Comparison of ENCODE assay signal across 13 mouse cellular contexts in the genomic region with DNA sequence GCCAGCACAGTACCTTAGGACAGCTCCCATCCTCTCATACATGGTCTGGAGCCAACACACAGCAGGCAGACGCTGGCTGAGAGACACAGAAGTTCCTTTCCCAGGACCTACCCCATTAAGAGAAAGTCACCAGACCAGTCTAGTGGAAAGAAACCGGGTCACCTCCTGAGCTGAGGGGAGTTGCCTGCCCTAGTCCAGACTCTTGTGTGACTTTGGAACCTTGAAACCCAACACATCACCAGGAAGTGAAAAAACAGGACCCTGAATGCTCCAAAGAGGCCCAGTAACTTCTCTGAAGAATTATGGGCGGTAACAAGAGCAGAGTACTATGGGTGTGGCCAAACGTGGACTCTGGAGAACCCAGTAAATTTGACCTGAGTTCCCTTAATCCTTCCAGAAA. TPM values are rescaled to one million over a fixed set of nuclear protein-coding genes. Genes with fewer than 3 reads are reported as not detected.
A peak's percentile ranks its signal among the peaks of the same experiment; 100 is the strongest.
DNase-seq lines count a peak whose midpoint lies in the region; ATAC-seq lines count a peak whose summit lies in the region.
"Had no signal": no experiment of that assay in that cellular context is flagged by ENCODE, and none has a peak within 500 bp of the region (broad histone marks: within the 10 kb centered on the region; RNA-seq: fewer than 3 reads in every experiment).

No protein-coding gene starts in this region.

- H3K9ac ChIP-seq in heart, embryonic 14.5 days (ENCODE audit: low read length), result no peak overlapping the region
- H3K9ac ChIP-seq in liver, embryonic 12.5 days, result peak overlapping the region; percentile 55; the same call in 1 of the 2 replicates

- no peak for ATAC-seq in heart, embryonic 14.5 days (ENCODE audit: insufficient number of reproducible peaks, insufficient read depth, low FRiP score, low read depth)
- no peak for ATAC-seq in liver, embryonic 12.5 days

- H3K4me2 ChIP-seq in heart, embryonic 14.5 days (ENCODE audit: low read length), result peak overlapping the region; percentile 95; the same call in 1 of the 2 replicates
- peak overlapping the region; percentile 80 for H3K4me2 ChIP-seq in liver, embryonic 12.5 days

- intact Hi-C loops in heart, postnatal 14 days (cut with DNase I), result loop anchor here (10.0 kb wide), 1 partner anchor 156 kb away; a partner anchor contains a TSS

- peaks cover 2% of the 10 kb centered on the region; the same call in 1 of the 2 replicates for H3K36me3 ChIP-seq in heart, embryonic 14.5 days (ENCODE audit: control insufficient read depth, insufficient read depth, low read length)
- peaks cover 1% of the 10 kb centered on the region; the same call in 1 of the 2 replicates for H3K36me3 ChIP-seq in liver, embryonic 12.5 days

- H3K4me3 ChIP-seq in heart, embryonic 14.5 days (ENCODE audit: control insufficient read depth in 1 of 2, insufficient read depth in 1 of 2, low read depth in 1 of 2, low read length in 2 of 2), result no peak overlapping the region
- H3K4me3 ChIP-seq in liver, embryonic 12.5 days, result peak overlapping the region; percentile 62

- whole genome bisulfite sequencing in heart, embryonic 14.5 days, result 50% methylated on average over 4 of the region's 4 CpGs
- WGBS in liver, embryonic 12.5 days (ENCODE audit: insufficient replicate concordance), result 38% methylated on average over 4 of the region's 4 CpGs

- DNase-seq in heart, postnatal 14 days, result no peak
- DNase-seq in urinary bladder, postnatal 25 days (ENCODE audit: low spot score), result peak; percentile 21
- DNase-seq in urinary bladder, postnatal 10 days (ENCODE audit: low spot score), result no peak
- DNase-seq in adrenal gland, postnatal 4 days (ENCODE audit: low spot score in 2 of 2), result no peak
- no peak for DNase-seq in cerebellum, adult 8-10 months
- no peak for DNase-seq in layer of hippocampus, adult 9-10 months (ENCODE audit: low spot score)
- DNase-seq: adrenal gland, adult 8-10 months; cerebellum, adult 9-11 months; gastrocnemius, postnatal 25 days had no signal

- H3K9me3 ChIP-seq in heart, embryonic 14.5 days (ENCODE audit: control insufficient read depth, low read length), result no peaks in the 10 kb centered on the region
- H3K9me3 ChIP-seq in liver, embryonic 12.5 days (replicated peaks), result no peaks in the 10 kb centered on the region
- H3K9me3 ChIP-seq: hindbrain, embryonic 15.5 days had no signal

- H3K27me3 ChIP-seq in heart, embryonic 14.5 days (ENCODE audit: control insufficient read depth, insufficient read depth, low read length), result peaks cover 35% of the 10 kb centered on the region
- peaks cover 60% of the 10 kb centered on the region for H3K27me3 ChIP-seq in liver, embryonic 12.5 days (replicated peaks)

- H3K4me1 ChIP-seq in heart, embryonic 14.5 days (ENCODE audit: control insufficient read depth in 2 of 2, insufficient read depth in 2 of 2, low read length in 2 of 2), result peaks cover 8 to 11% of the 10 kb centered on the region in 2 experiments; a peak in 3 of 4 replicates
- peaks cover 38% of the 10 kb centered on the region for H3K4me1 ChIP-seq in liver, embryonic 12.5 days

- no peak overlapping the region for H3K27ac ChIP-seq in heart, embryonic 14.5 days (replicated peaks in 1 of 2; ENCODE audit: control insufficient read depth in 1 of 2, insufficient read depth in 1 of 2, low read depth in 2 of 2, low read length in 2 of 2)
- no peak overlapping the region for H3K27ac ChIP-seq in liver, embryonic 12.5 days
- H3K27ac ChIP-seq: hindbrain, embryonic 15.5 days had no signal

RNA-seq across cellular contexts. Expression of a gene that starts 3.4 kb away (rescaled TPM):
- polyA plus RNA-seq in heart, embryonic 14.5 days (2014; fragmentation: Nextera tagmentation; extraction: Ambion mirVana), result 0.40 and 1.4 TPM in 2 replicates
- total RNA-seq in heart, postnatal 14 days (2021), result 1 to 10 TPM; 1.9 TPM
- polyA plus RNA-seq in liver, embryonic 12.5 days (2016; fragmentation: Nextera tagmentation; extraction: Ambion mirVana), result 0.21 and 0.81 TPM in 2 replicates
- total RNA-seq in adrenal gland, postnatal 4 days (2021), result 1 to 10 TPM; 3.7 to 4.3 TPM

RNA-seq across cellular contexts. Expression of a gene that starts 14.5 kb away (rescaled TPM):
- polyA plus RNA-seq in heart, embryonic 14.5 days (2014; fragmentation: Nextera tagmentation; extraction: Ambion mirVana), result 11.2 and 12.5 TPM in 2 replicates
- total RNA-seq in heart, postnatal 14 days (2021), result 1 to 10 TPM; 7.7 to 8.6 TPM
- polyA plus RNA-seq in liver, embryonic 12.5 days (2016; fragmentation: Nextera tagmentation; extraction: Ambion mirVana), result 15.2 and 16.2 TPM in 2 replicates
- 10 to 100 TPM; 13.7 to 16.6 TPM for total RNA-seq in adrenal gland, postnatal 4 days (2021)

RNA-seq across cellular contexts. Expression of a gene that starts 24.1 kb away (rescaled TPM):
- polyA plus RNA-seq in heart, embryonic 14.5 days (2014; fragmentation: Nextera tagmentation; extraction: Ambion mirVana), result 5.4 and 6.1 TPM in 2 replicates
- total RNA-seq in heart, postnatal 14 days (2021), result 1 to 10 TPM; 4.2 to 4.9 TPM
- polyA plus RNA-seq in liver, embryonic 12.5 days (2016; fragmentation: Nextera tagmentation; extraction: Ambion mirVana), result 7.8 and 8.9 TPM in 2 replicates
- total RNA-seq in adrenal gland, postnatal 4 days (2021), result 10 to 100 TPM; 10.4 to 14.5 TPM

RNA-seq across cellular contexts. Expression of a gene that starts 45.4 kb away (rescaled TPM):
- 15.8 and 18.7 TPM in 2 replicates for polyA plus RNA-seq in heart, embryonic 14.5 days (2014; fragmentation: Nextera tagmentation; extraction: Ambion mirVana)
- 10 to 100 TPM; 20.1 to 23.2 TPM for total RNA-seq in heart, postnatal 14 days (2021)
- 0.56 and 0.77 TPM in 2 replicates for polyA plus RNA-seq in liver, embryonic 12.5 days (2016; fragmentation: Nextera tagmentation; extraction: Ambion mirVana)
- 10 to 100 TPM; 20.2 to 24.6 TPM for total RNA-seq in adrenal gland, postnatal 4 days (2021)
- total RNA-seq: gastrocnemius, postnatal 25 days; left cerebral cortex, adult 18-20 months had no signal
- polyA plus RNA-seq: hindbrain, embryonic 15.5 days had no signal

RNA-seq across cellular contexts. Expression of a gene that starts 51.3 kb away (rescaled TPM):
- 3.4 and 4.7 TPM in 2 replicates for polyA plus RNA-seq in heart, embryonic 14.5 days (2014; fragmentation: Nextera tagmentation; extraction: Ambion mirVana)
- 10 to 100 TPM; 17.6 to 21.6 TPM for total RNA-seq in heart, postnatal 14 days (2021)
- 4.6 and 5.5 TPM in 2 replicates for polyA plus RNA-seq in liver, embryonic 12.5 days (2016; fragmentation: Nextera tagmentation; extraction: Ambion mirVana)
- total RNA-seq in adrenal gland, postnatal 4 days (2021), result 10 to 100 TPM; 20.8 to 23.9 TPM
